Mouse (Mus musculus): ENCODE results near the gene Eif4enif1. TPM values are rescaled to one million over a fixed set of nuclear protein-coding genes. Genes with fewer than 3 reads are reported as not detected.
"Not testable (repeated sequence)": the region's sequence is repeated elsewhere in the genome, so short reads cannot be mapped to it uniquely, and the experiment has no call there.

The Eif4enif1 gene
- polyA plus RNA-seq, 1 experiment from 2014 or later, result 55.3 TPM

GRCm38 (mm10) chr11:3167571-3168001 lies 34.6 kb upstream of the Eif4enif1 start:
- not testable (repeated sequence) for H3K4me3 ChIP-seq (replicated peaks); ATAC-seq (replicated peaks; ENCODE audit: low FRiP score); H3K36me3 ChIP-seq; H3K4me1 ChIP-seq; H3K27me3 ChIP-seq; H3K9ac ChIP-seq; H3K4me2 ChIP-seq; H3K27ac ChIP-seq
- peaks cover 18% of the 10 kb centered on the region for H3K9me3 ChIP-seq (replicated peaks)
- 74% methylated on average over 4 of the region's 4 CpGs for WGBS

DNA sequence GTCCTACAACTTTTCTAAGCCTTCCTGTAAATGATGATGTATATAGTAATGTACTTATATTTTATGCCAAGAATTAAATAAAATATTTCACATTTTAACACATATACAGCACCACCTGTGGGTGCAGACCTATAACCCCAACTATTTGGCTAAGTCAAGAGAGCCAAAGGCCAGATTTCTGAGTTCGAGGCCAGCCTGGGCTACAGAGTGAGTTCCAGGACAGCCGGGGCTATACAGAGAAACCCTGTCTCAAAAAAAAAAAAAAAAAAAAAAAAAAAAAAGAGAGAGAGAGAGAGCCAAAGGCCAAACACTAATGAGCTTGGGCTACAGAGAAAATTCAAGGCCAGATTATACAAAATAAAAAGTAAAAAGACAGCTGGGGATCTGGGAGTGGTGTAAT lies 33.1 kb upstream of the Eif4enif1 start:
- not testable (repeated sequence) for H3K27me3 ChIP-seq; H3K4me2 ChIP-seq; H3K4me1 ChIP-seq; H3K9ac ChIP-seq; H3K4me3 ChIP-seq (replicated peaks); H3K27ac ChIP-seq; H3K36me3 ChIP-seq
- H3K9me3 ChIP-seq (replicated peaks), result peaks cover 22% of the 10 kb centered on the region
- WGBS, result 74% methylated on average over 2 of the region's 2 CpGs
- peak; percentile 52 for ATAC-seq (replicated peaks; ENCODE audit: low FRiP score)

GRCm38 (mm10) chr11:3171931-3172330 lies 30.3 kb upstream of the Eif4enif1 start:
- H3K4me2 ChIP-seq; H3K4me1 ChIP-seq; ATAC-seq (replicated peaks; ENCODE audit: low FRiP score); H3K9ac ChIP-seq; H3K27me3 ChIP-seq; H3K4me3 ChIP-seq (replicated peaks); H3K36me3 ChIP-seq; H3K27ac ChIP-seq: not testable (repeated sequence)
- WGBS, result 71% methylated on average over 1 of the region's 1 CpGs
- peaks cover 19% of the 10 kb centered on the region for H3K9me3 ChIP-seq (replicated peaks)

GRCm38 (mm10) chr11:3172526-3172925 lies 29.7 kb upstream of the Eif4enif1 start:
- not testable (repeated sequence) for H3K36me3 ChIP-seq; H3K4me3 ChIP-seq (replicated peaks); H3K9ac ChIP-seq; H3K27me3 ChIP-seq; H3K4me1 ChIP-seq; H3K4me2 ChIP-seq; ATAC-seq (replicated peaks; ENCODE audit: low FRiP score); H3K27ac ChIP-seq
- WGBS, result 52% methylated on average over 5 of the region's 6 CpGs
- H3K9me3 ChIP-seq (replicated peaks), result peaks cover 17% of the 10 kb centered on the region

GRCm38 (mm10) chr11:3173425-3174318 lies 28.5 kb upstream of the Eif4enif1 start:
- H3K36me3 ChIP-seq; H3K4me3 ChIP-seq (replicated peaks); H3K4me1 ChIP-seq; H3K9ac ChIP-seq; H3K27me3 ChIP-seq; H3K4me2 ChIP-seq; H3K27ac ChIP-seq: not testable (repeated sequence)
- peaks cover 14% of the 10 kb centered on the region for H3K9me3 ChIP-seq (replicated peaks)
- WGBS, result 84% methylated on average over 11 of the region's 11 CpGs
- ATAC-seq (replicated peaks; ENCODE audit: low FRiP score), result peak; percentile 56

- H3K27me3 ChIP-seq; H3K4me3 ChIP-seq (replicated peaks); H3K36me3 ChIP-seq; H3K9ac ChIP-seq; ATAC-seq (replicated peaks; ENCODE audit: low FRiP score); H3K27ac ChIP-seq; H3K4me1 ChIP-seq; H3K4me2 ChIP-seq: not testable (repeated sequence)
- 84% methylated on average over 6 of the region's 6 CpGs for WGBS
- peaks cover 11% of the 10 kb centered on the region for H3K9me3 ChIP-seq (replicated peaks)
Measured at GRCm38 (mm10) chr11:3178968-3179725, 23.0 kb upstream of the Eif4enif1 start.

- not testable (repeated sequence) for ATAC-seq (replicated peaks; ENCODE audit: low FRiP score); H3K4me2 ChIP-seq; H3K4me1 ChIP-seq; H3K9ac ChIP-seq; H3K27ac ChIP-seq; H3K4me3 ChIP-seq (replicated peaks); H3K27me3 ChIP-seq; H3K36me3 ChIP-seq
- 80% methylated on average over 7 of the region's 7 CpGs for WGBS
- H3K9me3 ChIP-seq (replicated peaks), result peaks cover 11% of the 10 kb centered on the region
Measured at GRCm38 (mm10) chr11:3179726-3180092, 22.5 kb upstream of the Eif4enif1 start.

- not testable (repeated sequence) for H3K4me2 ChIP-seq; H3K36me3 ChIP-seq; H3K27me3 ChIP-seq; ATAC-seq (replicated peaks; ENCODE audit: low FRiP score); H3K4me1 ChIP-seq; H3K27ac ChIP-seq; H3K4me3 ChIP-seq (replicated peaks); H3K9ac ChIP-seq
- WGBS, result 72% methylated on average over 6 of the region's 6 CpGs
- H3K9me3 ChIP-seq (replicated peaks), result peaks cover 11% of the 10 kb centered on the region
Measured at GRCm38 (mm10) chr11:3180510-3181160, 21.6 kb upstream of the Eif4enif1 start.

- H3K4me2 ChIP-seq; H3K9ac ChIP-seq; H3K4me1 ChIP-seq; H3K4me3 ChIP-seq (replicated peaks); H3K27ac ChIP-seq; H3K27me3 ChIP-seq; ATAC-seq (replicated peaks; ENCODE audit: low FRiP score); H3K36me3 ChIP-seq: not testable (repeated sequence)
- 55% methylated on average over 4 of the region's 4 CpGs for WGBS
- peaks cover 11% of the 10 kb centered on the region for H3K9me3 ChIP-seq (replicated peaks)
Measured at GRCm38 (mm10) chr11:3181250-3181649, 20.9 kb upstream of the Eif4enif1 start.

DNA sequence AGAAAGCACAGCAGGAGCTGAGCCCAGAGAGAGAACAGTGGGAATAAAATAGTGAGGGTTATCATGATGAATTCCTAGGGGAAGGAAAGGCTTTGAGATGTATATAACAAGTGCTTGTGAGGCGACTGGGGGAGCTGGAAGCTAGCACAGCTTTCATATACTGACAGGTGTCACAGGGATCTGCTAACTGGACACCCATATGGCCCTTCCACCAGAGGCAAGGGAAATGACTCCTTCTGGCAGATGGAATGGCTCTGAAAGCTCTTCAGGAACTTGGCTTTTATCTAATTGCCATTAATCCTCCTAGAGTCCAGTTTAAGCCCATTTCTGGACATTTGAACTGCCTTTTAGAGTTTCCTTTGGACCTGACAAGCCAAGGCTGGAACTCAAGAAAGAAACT lies 20.2 kb upstream of the Eif4enif1 start:
- H3K4me1 ChIP-seq; H3K36me3 ChIP-seq; H3K9ac ChIP-seq; H3K27me3 ChIP-seq; H3K4me3 ChIP-seq (replicated peaks); ATAC-seq (replicated peaks; ENCODE audit: low FRiP score); H3K27ac ChIP-seq; H3K4me2 ChIP-seq: not testable (repeated sequence)
- peaks cover 11% of the 10 kb centered on the region for H3K9me3 ChIP-seq (replicated peaks)
- WGBS, result 61% methylated on average over 1 of the region's 1 CpGs

DNA sequence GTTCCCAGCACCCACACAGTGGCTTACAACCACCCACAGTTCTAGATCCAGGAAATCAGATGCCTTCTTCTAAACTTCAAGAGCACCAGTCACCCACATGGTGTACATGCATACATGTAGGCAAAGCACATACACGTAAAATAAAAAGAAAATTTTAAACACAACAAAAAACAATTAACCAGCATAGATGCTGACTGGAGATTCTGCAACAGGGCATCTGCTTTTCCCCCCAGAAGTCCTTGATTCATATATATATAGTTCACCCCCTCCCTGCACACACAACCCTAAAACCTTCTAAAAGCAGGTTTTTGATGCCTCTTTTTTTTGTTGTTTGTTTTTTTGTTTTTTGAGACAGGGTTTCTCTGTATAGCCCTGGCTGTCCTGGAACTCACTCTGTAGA lies 19.5 kb upstream of the Eif4enif1 start:
- not testable (repeated sequence) for ATAC-seq (replicated peaks; ENCODE audit: low FRiP score); H3K27me3 ChIP-seq; H3K36me3 ChIP-seq; H3K4me1 ChIP-seq; H3K4me3 ChIP-seq (replicated peaks); H3K27ac ChIP-seq; H3K4me2 ChIP-seq; H3K9ac ChIP-seq
- 83% methylated on average over 1 of the region's 1 CpGs for WGBS
- H3K9me3 ChIP-seq (replicated peaks), result peaks cover 11% of the 10 kb centered on the region

DNA sequence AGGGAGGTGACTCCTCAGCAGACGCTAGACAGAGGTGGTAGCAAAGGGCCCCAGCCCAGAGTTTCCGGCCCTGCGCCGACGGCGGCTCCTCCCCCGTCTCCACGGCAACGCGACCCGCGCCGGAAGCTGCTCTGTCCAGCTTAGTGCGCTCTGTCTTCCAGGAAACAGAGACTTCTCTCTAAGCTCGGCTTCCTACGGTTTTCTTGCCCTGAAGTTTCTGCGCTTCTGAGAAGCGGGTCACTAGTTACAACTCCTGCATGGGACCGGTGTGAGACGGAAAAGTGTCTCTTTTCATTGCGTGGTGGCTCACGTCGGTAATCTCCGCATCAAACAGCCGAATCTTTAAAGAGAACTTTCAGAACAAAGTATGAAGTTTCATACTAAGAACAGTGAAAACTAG lies 8.8 kb upstream of the Eif4enif1 start, which contains the start of gene Sfi1:
Sfi1 (minus strand) TSS at position 101 of the 400 bp plus-strand sequence.
- 86% methylated on average over 25 of the region's 25 CpGs for WGBS
- no peaks in the 10 kb centered on the region for H3K36me3 ChIP-seq
- no peak within 1 kb of the TSS for H3K9ac ChIP-seq
- H3K9me3 ChIP-seq (replicated peaks), result no peaks in the 10 kb centered on the region
- H3K4me3 ChIP-seq (replicated peaks), result no peak within 1 kb of the TSS
- H3K4me1 ChIP-seq, result no peaks in the 10 kb centered on the region
- no peak within 1 kb of the TSS for H3K27ac ChIP-seq
- no peaks in the 10 kb centered on the region for H3K27me3 ChIP-seq
- ATAC-seq (replicated peaks; ENCODE audit: low FRiP score), result no peak
- H3K4me2 ChIP-seq, result no peak within 1 kb of the TSS

All from kidney, embryonic 15.5 days (tissue).